Mouse (Mus musculus): Measurements from ENCODE around the gene Trim54.

Gene Trim54

DNA sequence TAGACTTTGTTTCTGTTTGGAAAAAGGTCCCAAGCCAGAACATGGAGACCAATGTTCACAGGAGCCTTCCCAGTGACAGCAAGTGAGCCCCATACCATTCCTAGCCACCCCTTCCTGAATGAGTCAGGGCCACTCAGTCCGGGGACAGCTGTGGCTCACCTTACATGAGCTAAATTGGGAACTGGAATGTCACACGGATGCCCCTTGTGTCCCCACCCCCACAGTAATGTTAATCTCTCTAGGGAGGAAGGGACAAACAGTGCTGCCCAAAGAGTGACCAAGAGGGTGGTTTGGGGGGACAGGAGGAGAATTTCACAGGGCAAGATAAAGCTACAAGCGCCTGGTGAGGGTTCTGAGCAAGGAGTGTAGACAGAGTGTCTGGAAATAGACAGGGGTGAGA lies at the start of gene Trim54:
Gene Trim54, plus strand, starts transcription at position 359 of the 400 bp plus-strand sequence.
- no peak for DNase-seq

DNA sequence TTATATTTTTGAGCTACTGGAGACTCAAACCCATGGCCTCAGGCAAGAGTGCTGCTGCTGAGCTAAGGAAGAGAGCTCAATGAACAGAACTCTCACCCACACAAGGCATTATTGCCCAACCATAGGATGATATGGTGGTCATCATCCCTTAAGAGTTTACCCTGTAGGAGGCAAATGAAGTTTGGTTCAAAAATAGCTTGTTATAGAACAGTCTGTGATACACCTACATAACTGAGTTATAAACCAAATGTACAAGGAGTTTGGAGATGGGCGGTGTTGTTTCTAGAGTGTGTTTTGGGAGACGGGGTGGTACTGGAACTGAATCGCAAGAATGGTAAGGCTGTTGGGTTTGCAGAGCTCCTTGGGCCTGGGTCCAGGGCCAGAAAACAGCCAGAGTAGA lies 46.7 kb upstream of the Trim54 start:
- DNase-seq = no peak

DNA sequence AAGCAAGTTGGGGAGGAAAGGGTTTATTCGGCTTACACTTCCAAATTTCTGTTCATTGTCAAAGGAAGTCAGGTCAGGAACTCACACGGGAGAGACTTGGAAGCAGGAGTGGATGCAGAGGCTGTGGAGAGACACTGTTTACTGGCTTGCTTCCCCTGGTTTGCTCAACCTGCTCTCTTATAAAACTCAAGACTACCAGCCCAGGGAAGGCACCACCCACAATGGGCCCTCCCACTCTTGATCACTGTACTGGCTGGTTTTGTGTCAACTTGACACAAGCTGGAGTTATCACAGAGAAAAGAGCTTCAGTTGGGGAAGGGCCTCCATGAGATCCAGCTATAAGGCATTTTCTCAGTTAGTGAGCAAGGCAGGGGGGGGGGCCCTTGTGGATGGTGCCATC lies 45.5 kb upstream of the Trim54 start:
- no peak for DNase-seq

DNA sequence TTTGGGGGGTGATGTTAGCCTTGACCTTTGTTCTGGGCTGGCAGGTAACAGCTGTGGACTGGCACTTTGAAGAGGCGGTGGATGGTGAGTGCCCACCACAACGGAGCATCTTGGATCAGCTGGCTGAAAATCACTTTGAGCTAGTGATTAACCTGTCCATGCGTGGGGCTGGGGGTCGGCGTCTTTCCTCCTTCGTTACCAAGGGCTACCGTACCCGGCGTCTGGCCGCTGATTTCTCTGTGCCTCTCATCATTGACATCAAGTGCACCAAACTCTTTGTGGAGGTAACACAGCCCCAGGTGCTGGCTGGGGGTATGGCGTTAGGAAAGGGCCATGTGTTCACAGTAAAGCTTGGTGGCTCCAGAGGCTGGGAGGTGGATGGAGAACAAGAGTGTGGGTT lies 44.7 kb upstream of the Trim54 start:
- no peak for DNase-seq

DNA sequence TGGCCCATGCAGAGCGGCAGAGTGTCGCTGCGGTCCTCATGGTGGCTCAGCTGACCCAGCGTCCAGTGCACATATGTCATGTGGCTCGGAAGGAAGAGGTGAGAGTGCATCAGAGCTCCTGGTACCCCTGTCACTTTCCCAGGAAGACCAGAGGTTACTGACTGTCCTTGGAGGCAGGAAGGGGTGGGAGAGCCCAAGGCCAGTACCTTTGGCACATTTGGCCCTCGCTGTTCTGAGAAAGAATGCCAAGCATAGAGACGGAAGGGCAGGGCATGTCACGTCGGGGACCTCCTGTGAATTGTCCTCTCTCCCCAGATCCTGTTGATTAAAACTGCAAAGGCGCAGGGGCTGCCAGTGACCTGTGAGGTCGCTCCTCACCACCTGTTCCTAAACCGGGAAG lies 43.3 kb upstream of the Trim54 start:
- DNase-seq = no peak

DNA sequence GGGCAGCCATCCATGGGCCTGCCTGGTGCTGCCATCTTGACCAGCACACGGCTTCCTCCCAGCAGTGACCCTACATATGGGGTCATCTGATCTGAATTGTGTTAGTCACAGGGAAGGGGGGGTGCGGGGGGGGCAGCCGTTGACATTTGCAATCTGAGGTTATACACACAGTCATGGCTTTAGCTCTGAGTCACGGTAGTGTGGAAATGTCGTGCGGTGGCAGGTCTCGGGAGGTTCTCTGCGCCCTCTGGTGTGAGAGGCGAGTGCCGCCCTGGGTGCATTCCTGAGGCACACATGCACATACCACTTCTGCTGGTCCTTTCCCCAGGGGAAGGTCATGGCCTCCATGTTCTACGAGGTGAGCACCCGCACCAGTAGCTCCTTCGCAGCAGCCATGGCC lies 40.2 kb upstream of the Trim54 start:
- DNase-seq = no peak

DNA sequence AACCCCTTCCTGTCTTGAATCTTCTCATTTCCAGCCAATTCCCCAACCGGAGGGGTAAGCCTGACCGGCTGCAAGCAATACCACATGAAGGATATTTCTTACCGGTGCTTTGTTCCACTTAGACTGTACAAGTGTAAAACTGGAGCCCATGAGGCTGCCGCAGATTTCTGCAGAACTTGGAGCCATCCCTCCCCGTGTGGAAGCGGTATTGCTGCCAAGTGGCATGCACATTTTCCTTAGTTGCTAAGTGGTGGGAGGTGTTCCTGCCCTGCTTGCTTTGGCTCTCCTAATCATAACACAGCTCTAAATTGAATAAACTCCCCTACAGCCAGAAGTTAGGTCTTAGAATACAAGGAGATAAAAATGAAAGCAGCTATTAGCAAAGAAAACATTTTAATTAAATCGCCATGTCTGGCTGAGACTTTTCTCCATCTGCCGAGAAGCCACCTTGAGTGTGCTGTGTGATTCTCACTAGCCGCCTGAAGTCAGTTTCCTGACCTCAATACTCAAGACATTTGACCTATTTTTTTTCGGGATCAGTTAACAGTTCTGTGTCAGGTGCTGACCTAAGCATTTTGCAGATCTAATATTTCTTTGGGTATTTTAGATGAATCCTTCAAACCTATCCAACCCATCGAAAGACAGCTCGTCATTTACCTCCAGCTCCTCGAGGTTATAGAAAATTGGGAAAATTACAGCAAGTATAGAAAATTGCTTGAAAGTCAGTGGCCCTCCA lies 36.3 kb upstream of the Trim54 start:
- peak; percentile 75 for DNase-seq

DNA sequence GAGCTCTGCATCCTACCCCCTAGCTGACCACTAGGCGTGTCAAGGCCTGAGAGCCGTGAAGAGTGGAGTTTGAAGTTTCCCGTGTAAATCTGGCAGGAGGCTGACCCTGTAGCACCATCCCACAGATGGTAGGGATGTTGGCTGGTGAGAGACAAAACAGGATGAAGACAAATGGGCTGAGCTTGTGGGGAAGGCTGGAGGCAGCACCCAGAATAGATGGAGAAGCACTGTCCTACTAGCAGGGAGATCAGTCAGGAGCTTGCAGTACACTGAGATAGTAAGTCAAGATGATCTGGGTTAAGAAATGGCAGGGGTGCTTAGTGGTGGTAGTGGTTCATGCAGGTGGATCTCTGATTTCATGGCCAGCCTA lies 35.7 kb upstream of the Trim54 start:
- no peak for DNase-seq

DNA sequence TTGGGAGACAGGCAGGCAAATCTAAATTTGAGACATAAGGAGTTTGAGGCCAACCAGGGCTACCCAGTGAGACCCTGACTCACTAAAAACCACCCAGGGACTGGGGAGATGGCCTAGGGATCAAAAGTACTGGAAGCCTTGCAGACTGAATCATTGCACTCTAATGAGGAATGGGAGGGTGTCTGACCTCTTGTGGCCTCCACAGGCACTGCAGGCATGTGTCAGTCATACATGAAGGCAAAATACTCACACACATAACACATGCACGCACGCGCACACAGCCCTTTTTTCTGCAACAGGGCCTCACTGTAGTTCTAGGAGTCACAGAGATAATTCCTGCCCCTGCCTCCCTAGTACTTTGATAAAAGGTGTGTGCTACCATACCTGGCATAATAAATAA lies 35.1 kb upstream of the Trim54 start:
- DNase-seq = no peak

DNA sequence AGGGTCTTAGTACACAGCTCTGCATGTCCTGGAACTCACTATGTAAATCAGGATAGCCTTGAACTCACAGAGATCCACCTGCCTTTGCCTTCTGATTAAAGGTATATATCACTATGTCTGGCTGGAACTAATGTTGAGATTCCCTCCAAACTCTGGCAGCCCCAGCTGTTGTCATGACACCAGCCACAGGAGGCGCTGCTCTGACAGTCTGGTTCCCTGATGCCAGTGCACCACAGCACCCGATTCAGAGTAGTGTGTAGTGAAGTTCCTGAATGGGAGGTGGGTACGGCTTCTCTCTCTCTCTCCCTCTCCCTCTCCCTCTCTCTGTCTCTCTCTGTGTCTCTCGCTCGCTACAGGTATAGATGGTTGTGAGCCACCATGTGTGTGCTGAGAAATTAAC lies 34.2 kb upstream of the Trim54 start:
- no peak for DNase-seq

DNA sequence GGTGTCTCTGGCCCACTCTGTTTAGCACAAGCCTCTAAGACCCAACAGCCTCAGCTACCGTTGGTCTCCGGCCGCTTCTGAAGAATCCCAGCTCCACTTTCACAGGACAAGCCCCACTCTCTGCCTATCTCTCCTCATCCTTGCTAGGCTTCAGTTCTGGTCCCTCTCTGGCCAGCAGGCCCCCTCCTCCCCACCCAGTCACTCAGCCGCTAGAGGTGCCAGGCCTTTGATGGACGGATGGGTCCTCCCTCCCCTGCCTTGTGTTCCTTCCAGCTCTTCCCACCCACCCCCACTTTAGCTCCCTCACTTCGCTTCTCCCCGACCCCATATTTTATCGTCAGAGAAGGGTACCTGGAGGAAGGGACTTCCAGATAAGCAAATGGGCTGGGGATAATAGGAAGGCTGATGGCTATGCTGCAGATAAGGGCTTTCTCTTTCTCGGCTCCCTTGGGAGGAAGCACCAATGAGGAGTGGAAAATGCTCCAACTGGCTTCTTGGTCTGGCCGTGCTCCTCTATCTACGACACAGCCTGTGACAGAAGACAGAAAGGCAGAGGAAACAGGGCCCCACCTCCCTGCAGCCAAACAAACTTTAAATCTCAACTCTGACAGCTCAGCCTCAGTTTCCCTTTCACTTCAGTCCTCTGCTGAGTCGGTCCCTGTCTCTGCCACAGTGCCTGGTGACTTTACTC lies 33.4 kb upstream of the Trim54 start:
- no peak for DNase-seq

DNA sequence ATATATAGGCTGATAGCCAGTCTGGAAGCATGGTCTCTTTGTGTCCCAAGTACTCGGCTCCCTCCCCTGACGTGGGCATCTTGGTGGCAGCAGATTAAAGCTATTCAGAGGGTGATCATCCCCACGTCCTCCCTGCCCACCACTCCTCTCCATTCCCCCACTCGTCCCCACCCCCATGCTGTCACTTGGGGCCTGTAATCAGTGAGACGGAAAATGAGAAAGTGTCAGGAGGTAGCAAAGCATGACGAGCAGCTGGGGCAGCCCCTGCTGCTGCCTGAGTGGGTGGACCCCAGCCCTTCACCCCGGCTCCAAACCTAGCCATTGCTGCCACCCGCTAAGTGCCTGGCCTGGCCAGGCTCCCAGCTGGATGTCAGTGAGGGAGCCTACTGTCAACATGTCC lies 32.6 kb upstream of the Trim54 start:
- no peak for DNase-seq

DNA sequence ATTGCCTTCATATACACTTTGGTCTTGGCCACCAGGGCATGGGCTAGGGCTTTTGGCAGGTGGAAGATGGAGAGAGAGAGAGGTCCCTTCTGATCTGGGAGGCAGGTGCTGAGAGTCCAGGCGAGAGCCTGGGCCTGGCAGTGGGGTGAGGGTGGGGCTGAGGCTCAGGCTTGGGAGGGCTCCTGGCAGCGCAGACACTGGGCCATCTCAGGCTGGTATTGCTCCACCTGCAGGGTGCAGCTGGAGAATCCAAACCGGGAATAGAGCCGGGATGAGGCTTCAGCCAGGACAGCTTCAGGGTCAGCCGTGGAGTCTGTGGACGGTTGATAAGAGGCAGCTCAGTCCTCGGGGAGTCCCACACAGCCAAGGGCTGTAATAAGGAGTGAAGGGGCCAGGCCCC lies 29.9 kb upstream of the Trim54 start:
- no peak for DNase-seq

DNA sequence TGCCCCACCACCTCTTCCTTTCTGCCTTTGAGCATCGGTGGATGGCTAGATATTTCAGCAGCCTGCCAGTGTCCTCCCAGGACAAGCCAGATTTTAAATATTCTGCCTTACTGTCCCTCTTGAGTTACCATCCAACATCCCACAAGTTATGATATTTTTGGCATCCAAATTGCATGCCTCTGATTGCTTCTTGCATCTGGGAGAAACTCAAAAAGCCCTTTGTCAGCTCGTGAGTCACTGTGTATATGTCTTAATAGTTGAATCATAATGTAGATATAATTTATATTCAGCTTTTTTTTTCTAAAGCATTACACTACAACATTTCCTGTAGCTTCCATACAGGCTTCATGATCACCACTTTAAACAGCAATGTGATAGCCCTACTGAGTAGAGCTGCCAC lies 29.4 kb upstream of the Trim54 start:
- no peak for DNase-seq

DNA sequence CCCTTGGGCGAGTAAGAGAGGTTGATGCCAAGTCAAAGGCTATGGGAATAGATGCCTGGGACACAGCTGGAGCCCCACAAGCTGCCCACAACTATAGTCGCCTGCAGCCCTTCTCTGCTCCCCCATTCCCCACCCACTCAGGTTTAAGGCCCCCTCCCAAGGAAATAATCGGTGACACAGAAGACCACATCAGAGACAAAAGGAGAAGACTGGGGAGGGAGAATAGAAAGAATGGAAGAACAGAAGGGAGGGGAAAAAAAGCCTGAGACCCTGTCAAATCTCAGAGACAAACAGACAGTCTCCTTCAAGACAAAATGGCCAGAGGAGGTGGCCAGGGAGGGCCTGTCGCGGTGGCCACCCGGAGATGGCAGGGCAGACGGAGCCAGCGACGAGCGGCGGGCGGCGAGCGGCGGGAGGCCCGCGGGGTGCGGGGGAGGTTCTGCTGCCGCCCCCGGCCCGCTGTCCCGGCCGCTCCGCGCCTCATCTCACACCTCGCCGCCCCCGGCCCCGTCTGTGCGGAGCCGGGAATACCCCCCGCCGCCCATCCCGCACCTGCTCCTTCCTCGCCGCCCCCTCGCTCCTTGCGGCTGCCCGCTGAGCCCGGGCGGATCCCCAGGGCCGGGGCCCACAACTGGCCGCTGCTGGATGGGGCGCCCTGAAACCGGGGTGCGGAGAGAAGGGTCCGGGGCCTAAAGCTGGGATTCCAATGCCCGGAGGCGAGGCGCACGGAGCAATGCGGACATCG lies 24.1 kb upstream of the Trim54 start:
- DNase-seq = peak; percentile 78

DNA sequence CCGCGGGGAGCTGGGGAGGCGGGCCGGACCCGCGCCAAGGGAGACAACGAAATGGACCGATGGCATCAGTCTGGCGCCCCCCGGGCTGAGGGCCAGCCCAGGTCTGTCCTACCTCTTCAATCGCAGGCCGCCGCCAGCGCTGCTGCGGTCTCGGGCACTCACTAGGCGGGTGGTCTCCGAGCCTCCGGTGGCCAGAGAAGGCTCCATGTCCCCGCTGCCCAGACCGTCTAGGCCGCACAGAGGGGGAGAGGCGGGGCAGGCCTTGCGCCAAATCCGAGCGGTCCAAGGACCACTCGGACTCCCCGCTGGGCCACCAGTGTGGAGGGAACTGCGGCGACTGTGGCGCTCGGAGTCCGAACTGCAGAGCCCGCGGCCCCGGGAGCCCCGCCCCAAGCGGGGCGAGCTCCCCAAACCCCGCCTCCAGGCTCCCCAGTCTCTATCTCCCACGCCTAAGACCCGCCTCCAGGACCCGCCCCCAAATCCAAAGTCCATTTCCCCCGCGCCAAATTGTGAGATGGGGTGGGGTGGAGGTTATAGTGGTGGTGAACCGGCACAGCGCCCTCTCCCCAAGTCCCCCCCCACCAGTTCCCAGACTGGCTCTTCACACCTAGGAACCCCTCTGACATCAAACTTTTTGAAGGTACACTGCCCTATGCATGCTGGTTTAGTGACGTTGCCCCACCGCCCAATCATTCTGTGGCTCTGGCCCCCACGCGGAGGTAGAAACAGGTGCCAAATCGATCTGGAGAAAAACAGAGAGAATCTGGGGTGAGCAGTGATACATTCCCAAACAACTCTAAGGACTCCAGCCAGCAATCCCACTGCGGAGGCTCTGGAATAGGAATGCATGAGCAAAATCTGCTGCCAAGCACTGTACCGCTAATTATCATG lies 23.1 kb upstream of the Trim54 start:
- DNase-seq = peak; percentile 66

DNA sequence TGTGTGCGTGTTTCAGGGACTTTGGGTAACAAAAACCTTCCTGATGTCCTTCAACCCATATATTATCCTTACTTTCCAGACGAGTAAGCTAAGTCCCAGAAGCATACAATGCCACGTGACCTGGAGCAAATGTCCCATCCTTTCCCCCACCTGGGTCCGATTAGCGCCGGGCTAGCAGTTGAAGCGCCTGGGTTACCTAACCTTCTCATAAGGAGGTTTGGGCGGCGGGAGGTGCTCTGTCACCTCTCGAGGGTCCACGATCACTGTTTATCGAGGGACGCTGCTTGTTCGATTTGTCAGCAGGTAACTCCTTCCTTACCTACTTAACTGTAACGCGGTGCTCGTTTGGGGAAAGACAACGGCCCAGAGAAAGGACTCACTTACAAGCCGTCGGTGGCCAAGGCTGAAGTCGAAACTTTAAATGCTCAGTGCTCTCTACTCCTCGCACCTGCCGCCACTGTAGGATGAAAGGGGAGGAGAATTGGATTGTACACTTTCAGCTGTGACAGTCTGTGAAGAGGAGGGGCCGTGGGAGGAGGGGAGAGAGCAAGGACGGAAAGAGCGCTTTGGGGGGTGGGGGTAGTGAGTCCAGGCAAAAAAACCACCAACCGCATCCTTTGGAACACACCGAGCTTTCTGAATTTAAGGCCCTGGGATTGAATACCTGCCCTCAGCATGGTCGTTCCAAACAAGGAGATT lies 22.3 kb upstream of the Trim54 start:
- DNase-seq = no peak

DNA sequence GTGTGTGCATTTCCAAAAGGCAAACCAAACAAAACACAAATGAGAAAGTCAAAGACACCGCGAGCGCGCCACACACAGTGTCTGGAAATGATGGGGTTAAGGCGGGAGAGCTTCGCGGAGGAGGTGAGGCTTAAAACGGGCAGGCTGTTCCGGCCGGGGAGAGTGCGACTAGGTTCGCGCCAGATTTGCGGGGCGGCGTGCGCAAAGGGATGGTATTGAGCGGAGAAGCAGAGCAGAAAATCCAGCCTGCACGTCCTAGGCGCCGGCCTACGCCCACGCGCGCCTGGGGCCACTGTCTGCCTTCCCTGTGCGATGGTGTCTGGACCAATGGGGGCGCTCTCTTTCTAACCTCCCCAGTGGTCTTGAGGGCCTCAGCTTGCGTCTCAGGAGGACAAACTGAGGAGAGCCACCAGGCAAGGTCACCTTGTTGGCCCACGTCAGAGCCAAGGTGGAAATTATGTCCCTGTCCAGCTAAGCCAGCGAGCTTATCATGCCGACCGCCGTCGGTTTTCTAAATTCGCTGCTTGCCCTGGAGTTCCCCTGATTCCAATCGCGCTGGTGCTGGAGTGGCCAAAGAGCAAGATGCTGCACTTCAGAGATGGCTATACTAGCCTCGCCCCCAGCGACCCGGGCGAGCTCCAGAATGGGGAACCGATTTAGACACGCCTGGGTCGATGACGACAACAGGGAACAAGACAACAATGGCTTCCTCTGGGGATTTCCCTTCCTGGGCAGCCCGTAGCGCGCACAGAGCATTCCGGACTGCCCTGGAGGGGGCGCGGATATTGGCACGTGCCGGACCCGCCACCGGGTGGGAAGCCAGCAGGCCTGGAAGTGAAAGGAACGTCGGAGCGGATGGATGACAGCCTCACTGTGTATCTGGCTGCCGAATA lies 21.5 kb upstream of the Trim54 start:
- DNase-seq = peak; percentile 60

DNA sequence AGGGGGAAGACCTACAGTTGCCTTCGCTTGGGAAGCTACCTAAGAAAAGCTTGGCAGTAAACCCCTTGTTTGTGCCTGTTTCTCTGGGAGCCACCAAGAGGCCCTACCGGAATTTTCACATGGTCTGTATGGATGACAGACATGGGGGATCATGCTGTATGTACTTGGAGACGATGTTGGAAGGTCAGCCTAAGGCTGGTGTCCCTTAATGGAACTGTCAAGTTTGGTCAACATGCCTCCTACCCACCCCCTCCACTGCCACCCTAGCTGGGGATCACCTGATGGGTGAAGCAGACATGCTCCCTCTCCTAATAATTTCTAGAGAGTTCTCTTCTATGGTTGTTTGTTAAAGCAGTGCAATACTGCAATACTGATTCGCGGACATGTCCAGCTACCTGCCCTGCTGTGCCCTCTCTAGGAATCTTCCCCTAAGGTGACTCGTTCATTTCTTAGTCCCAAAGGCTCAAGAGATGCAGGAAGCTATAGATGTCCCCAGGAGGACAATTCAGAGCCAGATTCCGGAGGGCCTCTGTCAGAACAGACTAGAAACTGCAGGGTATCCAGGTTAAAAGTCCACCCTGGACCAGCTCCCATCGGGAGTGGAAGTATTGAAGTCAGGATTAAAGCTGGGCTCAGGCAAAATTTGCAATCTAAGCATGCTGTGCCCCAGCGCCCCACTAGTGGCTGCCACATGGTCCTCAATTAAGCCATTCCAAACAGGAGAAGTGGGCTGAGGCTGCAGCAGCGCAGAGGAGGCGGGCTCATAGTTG lies 20.6 kb upstream of the Trim54 start:
- no peak for DNase-seq

DNA sequence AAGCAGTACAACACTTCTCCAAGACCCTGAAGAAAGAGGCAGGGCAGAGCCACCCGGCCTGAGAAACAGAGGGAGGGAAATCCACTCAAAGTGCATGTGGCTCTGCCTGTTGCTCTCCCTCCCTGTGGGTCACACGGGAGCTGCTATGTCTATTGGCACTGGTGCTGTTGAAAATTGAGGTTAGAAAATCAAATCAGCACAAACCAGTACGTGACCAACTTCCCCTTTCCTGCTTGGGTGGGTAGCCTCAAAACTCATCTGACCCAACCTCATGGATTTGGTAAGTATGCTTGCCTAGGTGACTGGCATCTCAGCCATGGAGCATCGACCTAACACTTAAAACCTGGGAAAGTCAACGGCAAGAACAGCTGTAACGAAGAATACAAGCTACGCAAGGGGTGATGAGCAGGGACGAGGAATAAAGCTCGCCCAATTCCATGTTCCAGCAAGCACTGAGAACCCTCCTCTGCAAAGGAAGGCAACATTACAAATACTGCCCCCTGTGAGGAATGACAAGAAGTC lies 10.6 kb upstream of the Trim54 start, which contains the start of gene Dnajc5g:
Gene Dnajc5g, plus strand, starts transcription at position 472 of the 522 bp plus-strand sequence.
- no peak for DNase-seq
